Mouse (Mus musculus) hindbrain, embryonic 14.5 days (tissue): ENCODE measurements around the gene Myo16. TPM values are rescaled to one million over a fixed set of nuclear protein-coding genes. Genes with fewer than 3 reads are reported as not detected.

ENCODE experiments used
- ATAC-seq: fragments of 200-750 bp; cut with Nextera tagmentation; 2 replicates; pipeline ENCODE4 v1.8.0; 2017; ENCODE audit warnings: moderate number of reproducible peaks, mild to moderate bottlenecking, moderate TSS enrichment, moderate library complexity; ENCODE audit not compliant: low FRiP score
- DNase-seq: peaks from one replicate; pipeline ENCODE4 v3.0.0-alpha.2; 2015; ENCODE audit warnings: low spot score
- H3K27ac ChIP-seq: fragments of 300-500 bp; sonication (generic); 2 replicates; pipeline ENCODE4 v1.5.1; 2014; ENCODE audit warnings: mild to moderate bottlenecking, moderate library complexity
- H3K27me3 ChIP-seq: fragments of 300-500 bp; sonication (generic); 2 replicates; pipeline ENCODE4 v1.6.1; 2014; ENCODE audit warnings: mild to moderate bottlenecking, low read length, mixed read lengths; ENCODE audit not compliant: control insufficient read depth, insufficient read depth
- H3K36me3 ChIP-seq: fragments of 300-500 bp; sonication (generic); replicated peaks from 2 replicates; pipeline ENCODE4 v1.6.1; 2014; ENCODE audit not compliant: control insufficient read depth, insufficient read depth
- H3K4me1 ChIP-seq: fragments of 300-500 bp; sonication (generic); replicated peaks from 2 replicates; pipeline ENCODE4 v1.6.1; 2014; ENCODE audit warnings: antibody characterized with exemption, low read length, mixed read lengths; ENCODE audit not compliant: control insufficient read depth, insufficient read depth
- H3K4me2 ChIP-seq: fragments of 300-500 bp; sonication (generic); replicated peaks from 2 replicates; pipeline ENCODE4 v1.6.1; 2014; ENCODE audit warnings: mild to moderate bottlenecking, moderate library complexity
- H3K4me3 ChIP-seq: fragments of 300-500 bp; sonication (generic); replicated peaks from 2 replicates; pipeline ENCODE4 v1.5.1; 2014; ENCODE audit warnings: mild to moderate bottlenecking, low read length
- H3K9ac ChIP-seq: fragments of 300-500 bp; sonication (generic); 2 replicates; pipeline ENCODE4 v1.6.1; 2014
- H3K9me3 ChIP-seq: fragments of 300-500 bp; sonication (generic); 2 replicates; pipeline ENCODE4 v1.6.1; 2016; ENCODE audit warnings: low read length; ENCODE audit not compliant: control insufficient read depth
- WGBS: fragments of 180-500 bp; shearing (Covaris S2); extraction: QIAGEN DNeasy Blood & Tissue Kit; methylation state at CpG from one replicate; pipeline ENCODE4 v1.1.7; 2014; 5-methylcytosine and 5-hydroxymethylcytosine counted together
- polyA plus RNA-seq: library from polyadenylated mRNA; unstranded; fragments of >200 nt; fragmentation: Nextera tagmentation; extraction: Ambion mirVana; gene quantifications from 2 replicates; pipeline ENCODE4 v1.2.1, GENCODE M21; 2014

Gene Myo16
- polyA plus RNA-seq, 1 experiment from 2014 or later = 6.7 TPM

DNA sequence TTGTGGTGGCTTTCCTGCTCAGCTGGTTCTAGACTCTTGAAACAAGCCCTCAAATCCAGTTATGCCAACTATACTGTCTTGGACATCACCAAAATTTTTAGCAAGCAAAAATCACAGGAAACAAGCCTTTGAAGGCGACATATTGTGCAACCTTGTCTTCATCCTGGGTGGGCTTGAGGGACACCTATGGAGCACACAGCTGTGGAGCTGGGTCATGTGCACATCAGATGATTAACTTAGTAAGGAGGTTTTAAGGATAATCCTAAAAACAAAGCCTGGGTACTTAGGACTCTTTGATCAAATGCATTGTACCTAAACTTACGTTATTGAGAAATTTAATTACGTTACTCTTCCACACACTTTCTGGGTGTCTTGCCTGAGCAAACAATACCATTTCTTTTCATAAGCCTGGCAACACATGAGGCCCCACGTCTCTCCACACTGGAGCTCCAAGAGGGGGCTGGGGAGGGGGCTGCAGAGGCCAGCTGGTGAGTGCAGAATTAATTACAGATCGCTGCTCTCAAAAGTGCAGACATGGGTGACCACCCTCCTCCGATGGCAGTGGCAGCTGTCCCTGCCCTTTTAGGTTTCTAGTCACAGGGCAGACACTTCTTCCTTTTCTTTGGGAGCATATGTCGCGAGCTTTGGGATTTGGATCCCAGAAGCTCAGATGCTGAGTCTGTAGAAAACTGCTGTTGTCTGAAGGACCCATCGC lies 19.5 kb downstream of the Myo16 start:
- ATAC-seq (peak; percentile 70; the same call in 1 of the 2 replicates), DNase-seq (no peak)
- peaks cover 18% of the 10 kb centered on the region for H3K4me1 ChIP-seq

DNA sequence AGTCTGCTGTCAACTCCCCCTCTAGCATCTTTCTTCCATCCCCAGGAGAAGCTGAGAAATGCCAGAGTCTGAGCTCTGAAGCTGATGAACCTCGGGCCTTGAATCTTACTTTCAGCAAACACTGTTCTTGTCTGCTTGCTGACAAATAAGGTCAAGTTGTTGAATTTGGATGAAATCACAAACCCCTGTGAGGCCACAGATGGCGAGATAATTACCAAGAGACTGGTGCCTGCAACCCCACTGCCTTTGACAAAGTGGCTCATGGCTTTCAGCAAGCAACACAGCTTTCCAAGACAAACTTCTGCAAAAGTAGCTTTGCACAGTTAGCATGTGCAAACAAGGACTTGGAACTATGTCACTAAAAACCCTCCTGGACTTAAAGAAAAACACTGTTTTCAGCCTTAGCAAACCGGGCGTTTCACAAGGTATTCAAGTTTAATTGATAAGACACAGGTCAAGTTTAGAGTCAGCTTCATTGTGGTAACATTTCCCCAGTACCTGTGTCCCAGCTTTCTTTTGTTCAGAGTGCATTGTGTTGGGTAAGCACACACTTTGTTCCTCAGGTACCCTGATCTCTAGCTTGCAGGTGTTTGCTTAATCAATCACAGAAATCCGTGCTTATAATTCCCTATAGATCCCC lies 20.6 kb downstream of the Myo16 start:
- Histone ChIP-seq H3K27ac (peak overlapping the region; percentile 43; the same call in 1 of the 2 replicates), H3K36me3 (no peaks in the 10 kb centered on the region), H3K9me3 (no peaks in the 10 kb centered on the region), H3K4me1 (peaks cover 20% of the 10 kb centered on the region), H3K9ac (no peak overlapping the region), H3K4me3 (no peak overlapping the region), H3K27me3 (no peaks in the 10 kb centered on the region), H3K4me2 (no peak overlapping the region)
- ATAC-seq (no peak), DNase-seq (no peak)
- 47% methylated on average over 5 of the region's 5 CpGs for WGBS

More for the DNA sequence above, 19.5 kb downstream of the Myo16 start:
- Histone ChIP-seq H3K4me2 (no peak overlapping the region), H3K9me3 (no peaks in the 10 kb centered on the region), H3K27ac (peak overlapping the region; percentile 14; the same call in 1 of the 2 replicates), H3K4me3 (no peak overlapping the region), H3K27me3 (no peaks in the 10 kb centered on the region), H3K36me3 (no peaks in the 10 kb centered on the region), H3K9ac (no peak overlapping the region)
- 19% methylated on average over 9 of the region's 9 CpGs for WGBS

DNA sequence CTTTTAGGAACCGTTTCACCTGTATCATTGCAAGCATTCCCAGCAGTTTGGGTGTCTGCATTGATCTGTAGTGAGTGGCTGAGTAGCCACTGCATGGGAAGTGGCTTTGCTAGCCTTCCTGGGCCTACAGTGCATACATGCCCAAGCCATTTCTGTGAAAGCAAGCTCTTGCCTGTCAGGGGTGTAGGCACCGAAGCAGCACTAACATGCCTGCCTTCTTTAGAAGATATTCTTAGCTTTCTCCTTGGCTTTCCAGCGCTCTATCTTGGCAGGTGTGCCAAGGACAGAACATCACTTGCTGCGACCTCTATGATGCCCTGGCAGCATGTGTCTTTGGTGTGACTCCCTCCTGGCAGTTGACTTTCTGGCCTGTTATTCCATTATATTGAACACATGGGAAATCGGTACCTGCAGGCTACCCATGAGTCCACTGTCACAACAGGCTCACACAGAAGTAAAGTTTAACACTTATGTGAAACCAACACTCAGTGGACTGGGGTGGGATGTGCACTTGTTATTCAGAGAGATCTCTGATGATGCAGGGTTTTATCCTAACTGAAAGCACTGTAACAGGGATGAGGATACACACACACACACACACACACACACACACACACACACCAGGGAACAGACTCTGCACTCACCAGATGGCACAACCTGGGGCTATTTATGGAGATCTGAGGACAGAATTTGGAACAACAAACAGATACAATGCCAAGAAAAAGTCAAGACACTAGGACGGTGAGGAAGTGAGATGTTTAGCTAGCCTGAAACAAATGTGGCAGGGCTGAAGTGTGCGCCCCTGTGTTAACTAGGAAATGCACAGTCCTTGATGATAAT lies 21.4 kb downstream of the Myo16 start:
- Histone ChIP-seq H3K36me3 (no peaks in the 10 kb centered on the region), H3K9ac (no peak overlapping the region), H3K27ac (peak overlapping the region; percentile 43; the same call in 1 of the 2 replicates), H3K27me3 (no peaks in the 10 kb centered on the region), H3K4me1 (peaks cover 23% of the 10 kb centered on the region), H3K9me3 (no peaks in the 10 kb centered on the region), H3K4me3 (no peak overlapping the region), H3K4me2 (no peak overlapping the region)
- 79% methylated on average over 7 of the region's 7 CpGs for WGBS
- ATAC-seq = no peak
- DNase-seq = no peak

DNA sequence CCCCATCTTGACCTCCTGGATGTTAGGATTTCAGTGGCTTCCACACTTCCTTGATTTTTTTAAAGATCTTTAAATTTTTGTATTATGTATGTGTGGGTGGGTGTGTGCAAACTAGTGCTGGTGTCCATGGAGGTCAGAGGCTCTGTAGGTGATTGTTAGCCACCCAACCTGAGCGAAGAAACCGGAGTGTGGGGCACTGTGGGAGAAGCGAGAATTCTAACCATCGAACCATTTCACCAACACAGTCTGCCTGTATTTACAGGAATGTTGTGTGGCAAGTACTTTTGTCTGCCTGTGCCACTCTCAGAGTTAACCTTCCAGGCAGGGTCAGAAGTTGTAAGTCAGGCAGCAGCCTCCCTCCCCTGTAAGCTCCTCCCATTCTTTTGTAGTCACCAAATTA lies 22.3 kb downstream of the Myo16 start:
- ATAC-seq = no peak

DNA sequence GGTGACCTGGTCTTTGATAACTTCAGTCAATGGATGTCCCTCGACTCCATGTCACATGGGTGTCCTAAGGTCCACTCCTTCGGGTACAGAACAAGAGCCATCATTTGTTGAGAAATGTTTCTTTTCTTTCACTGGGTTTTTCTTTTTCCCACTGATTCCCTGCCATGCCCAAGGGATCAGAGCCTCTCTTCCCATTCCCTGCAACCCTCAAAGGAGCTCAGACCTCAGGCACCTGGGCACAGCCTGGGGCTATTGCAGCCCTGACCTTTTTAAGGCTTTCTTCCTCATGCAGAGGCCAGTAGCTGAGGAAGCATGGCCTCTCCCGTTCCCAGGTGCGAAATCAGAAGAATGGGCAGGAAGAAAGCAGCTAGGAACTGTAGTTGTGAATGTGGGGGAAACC lies 23.4 kb downstream of the Myo16 start:
- Histone ChIP-seq H3K36me3 (no peaks in the 10 kb centered on the region), H3K9ac (no peak overlapping the region), H3K4me3 (no peak overlapping the region), H3K9me3 (no peaks in the 10 kb centered on the region), H3K27me3 (no peaks in the 10 kb centered on the region), H3K27ac (no peak overlapping the region), H3K4me1 (peaks cover 23% of the 10 kb centered on the region), H3K4me2 (no peak overlapping the region)
- ATAC-seq (no peak), DNase-seq (no peak)
- 66% methylated on average over 4 of the region's 4 CpGs for WGBS

More for the DNA sequence above, 22.3 kb downstream of the Myo16 start:
- Histone ChIP-seq H3K9me3 (no peaks in the 10 kb centered on the region), H3K9ac (no peak overlapping the region), H3K27ac (no peak overlapping the region), H3K4me2 (no peak overlapping the region), H3K27me3 (no peaks in the 10 kb centered on the region), H3K36me3 (no peaks in the 10 kb centered on the region), H3K4me3 (no peak overlapping the region), H3K4me1 (peaks cover 23% of the 10 kb centered on the region)
- 90% methylated on average over 4 of the region's 4 CpGs for WGBS
- no peak for DNase-seq

DNA sequence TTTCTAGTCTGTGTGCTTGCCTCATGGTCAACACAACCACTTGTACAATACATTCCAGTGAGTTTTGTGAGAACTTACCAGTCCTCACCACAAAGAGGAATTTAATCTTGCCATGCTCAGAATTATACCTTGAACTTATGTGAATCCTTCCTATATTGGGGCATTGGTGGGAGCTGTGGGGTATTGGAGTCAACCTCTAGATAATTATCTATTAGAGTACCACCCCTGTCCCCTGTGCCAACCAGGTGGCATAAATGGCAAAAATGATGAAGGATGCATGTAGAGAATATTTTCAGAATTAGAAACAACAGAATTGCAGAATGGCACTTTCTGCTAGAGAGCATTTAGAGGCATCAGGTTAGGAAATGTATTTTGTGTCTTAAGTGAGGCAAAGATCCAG lies 25.3 kb downstream of the Myo16 start:
- Histone ChIP-seq H3K4me3 (no peak overlapping the region), H3K9me3 (no peaks in the 10 kb centered on the region)
- no peak for ATAC-seq

DNA sequence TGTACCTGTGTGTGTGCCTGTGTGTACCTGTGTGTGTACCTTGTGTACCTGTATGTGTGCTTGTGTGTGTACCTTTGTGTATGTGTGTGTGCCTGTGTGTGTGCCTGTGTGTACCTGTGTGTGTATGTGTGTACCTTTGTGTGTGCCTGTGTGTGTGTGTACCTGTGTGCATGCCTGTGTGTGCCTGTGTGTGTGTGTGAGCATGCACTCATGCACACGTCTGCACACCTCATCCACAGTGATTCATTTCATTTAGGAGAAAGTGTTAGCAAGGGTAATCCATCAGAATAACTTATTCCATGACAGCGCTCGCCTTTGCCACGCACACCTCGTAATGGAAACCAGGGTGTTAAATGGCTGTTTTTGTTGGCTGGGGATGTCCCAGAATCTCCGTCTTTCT lies 36.9 kb downstream of the Myo16 start:
- Histone ChIP-seq H3K27ac (no peak overlapping the region), H3K27me3 (no peaks in the 10 kb centered on the region), H3K4me3 (no peak overlapping the region), H3K4me1 (0 out of 2 replicates have a peak, but pooled peaks cover 3% of the 10 kb centered on the region), H3K9me3 (no peaks in the 10 kb centered on the region), H3K4me2 (no peak overlapping the region), H3K9ac (no peak overlapping the region), H3K36me3 (no peaks in the 10 kb centered on the region)
- no peak for ATAC-seq
- WGBS = 61% methylated on average over 6 of the region's 6 CpGs
- DNase-seq = no peak

More for the DNA sequence above, 25.3 kb downstream of the Myo16 start:
- no peak for DNase-seq
- Histone ChIP-seq H3K36me3 (no peaks in the 10 kb centered on the region), H3K9ac (no peak overlapping the region), H3K27ac (no peak overlapping the region), H3K4me2 (no peak overlapping the region), H3K4me1 (peaks cover 15% of the 10 kb centered on the region), H3K27me3 (no peaks in the 10 kb centered on the region)

DNA sequence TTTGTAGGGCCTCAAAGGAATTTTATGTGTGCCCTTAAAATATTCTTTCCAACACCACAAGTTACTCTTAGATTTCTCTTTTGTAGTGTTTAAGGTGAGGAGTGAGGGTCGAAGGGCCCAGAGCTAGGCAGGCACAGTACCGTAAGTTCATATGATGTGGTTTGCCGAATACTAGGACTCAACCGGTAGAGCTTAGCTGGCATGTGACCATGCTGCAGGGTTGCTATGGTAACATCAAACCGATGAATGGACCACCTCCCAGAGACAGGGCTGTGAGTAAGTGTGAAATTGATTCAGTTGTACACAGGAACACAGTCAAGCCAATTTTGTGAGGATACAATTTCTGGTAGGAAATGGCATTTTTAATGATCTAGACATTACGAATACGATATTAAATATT lies 44.5 kb downstream of the Myo16 start:
- peak; percentile 75 for DNase-seq
- peak; percentile 84 for ATAC-seq
- H3K9me3 ChIP-seq = no peaks in the 10 kb centered on the region
- H3K9ac ChIP-seq = no peak overlapping the region
- H3K36me3 ChIP-seq = no peaks in the 10 kb centered on the region
- 0 out of 2 replicates have a peak overlapping the region, but pooled peaks have one; percentile 33 for H3K27ac ChIP-seq
- H3K27me3 ChIP-seq = no peaks in the 10 kb centered on the region
- 28% methylated on average over 7 of the region's 7 CpGs for WGBS
- peaks cover 26% of the 10 kb centered on the region for H3K4me1 ChIP-seq
- no peak overlapping the region for H3K4me3 ChIP-seq
- peak overlapping the region; percentile 17 for H3K4me2 ChIP-seq

DNA sequence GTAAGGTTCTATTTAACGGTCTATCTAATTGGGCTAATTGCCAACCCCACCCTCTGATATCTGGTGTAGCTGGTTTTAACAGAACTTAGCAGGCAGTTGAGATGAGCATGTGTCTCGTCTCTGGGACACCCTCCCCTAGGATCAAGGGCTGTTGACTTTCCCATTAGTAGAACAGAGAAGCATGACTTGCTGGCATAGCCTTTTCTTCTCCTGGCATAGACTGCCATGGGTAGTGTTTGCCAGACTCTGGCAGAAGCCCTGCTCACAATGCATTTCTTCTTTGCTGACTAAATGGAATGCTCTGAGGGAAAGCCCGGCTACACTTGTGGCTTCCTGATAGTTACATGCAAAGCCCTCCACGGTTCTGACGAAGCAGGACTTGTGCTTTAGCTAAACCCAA lies 45.6 kb downstream of the Myo16 start:
- no peaks in the 10 kb centered on the region for H3K27me3 ChIP-seq
- no peak overlapping the region for H3K4me3 ChIP-seq
- DNase-seq (peak; percentile 47), ATAC-seq (peak; percentile 35; the same call in 1 of the 2 replicates)
- H3K36me3 ChIP-seq = no peaks in the 10 kb centered on the region
- no peaks in the 10 kb centered on the region for H3K9me3 ChIP-seq
- no peak overlapping the region for H3K9ac ChIP-seq
- H3K4me2 ChIP-seq = 0 out of 2 replicates have a peak overlapping the region, but pooled peaks have one; percentile 17
- no peak overlapping the region for H3K27ac ChIP-seq
- peaks cover 26% of the 10 kb centered on the region for H3K4me1 ChIP-seq
- 67% methylated on average over 5 of the region's 5 CpGs for WGBS
